8 mouse cellular contexts compared by ENCODE assay signal in the genomic region with DNA sequence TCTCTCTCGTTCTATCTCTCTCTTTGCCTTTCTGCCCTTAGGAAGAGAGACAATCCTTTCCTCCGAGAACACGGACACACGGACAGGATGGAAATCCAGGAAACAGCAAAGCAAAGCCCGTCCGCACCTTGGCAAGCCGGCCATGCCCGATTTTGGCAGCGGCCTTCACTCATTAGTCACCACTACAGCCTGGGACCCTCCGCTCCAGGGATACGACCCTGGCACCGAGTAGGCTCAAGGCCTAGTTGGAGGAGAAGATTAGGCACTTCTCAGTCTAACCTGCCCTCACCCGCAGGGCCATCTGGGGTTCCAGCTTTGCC. TPM values are rescaled to one million over a fixed set of nuclear protein-coding genes. Genes with fewer than 3 reads are reported as not detected.
A peak's percentile ranks its signal among the peaks of the same experiment; 100 is the strongest.
DNase-seq lines count a peak whose midpoint lies in the region; ATAC-seq and TF ChIP-seq lines count a peak whose summit lies in the region.
"Had no signal": no experiment of that assay in that cellular context is flagged by ENCODE, and none has a peak within 500 bp of the region (broad histone marks: within the 10 kb centered on the region; RNA-seq: fewer than 3 reads in every experiment).

No protein-coding gene starts in this region.

- H3K9ac ChIP-seq in embryonic facial prominence, embryonic 12.5 days = peak overlapping the region; percentile 99
- H3K9ac ChIP-seq in hindbrain, embryonic 13.5 days = peak overlapping the region; percentile 98
- H3K9ac ChIP-seq in midbrain, embryonic 13.5 days (replicated peaks) = peak overlapping the region; percentile 98

- H3K27me3 ChIP-seq in embryonic facial prominence, embryonic 12.5 days = no peaks in the 10 kb centered on the region
- no peaks in the 10 kb centered on the region for H3K27me3 ChIP-seq in hindbrain, embryonic 13.5 days
- H3K27me3 ChIP-seq in midbrain, embryonic 13.5 days = no peaks in the 10 kb centered on the region

- WGBS in embryonic facial prominence, embryonic 12.5 days = 1% methylated on average over 13 of the region's 13 CpGs
- WGBS in hindbrain, embryonic 13.5 days = under 1% methylated on average over 13 of the region's 13 CpGs
- under 1% methylated on average over 13 of the region's 13 CpGs for WGBS in midbrain, embryonic 13.5 days

- no peak for TF ChIP-seq CTCF in layer of hippocampus, adult 2 months (conservative IDR thresholded peaks at IDR 0.05)

- peak overlapping the region; percentile 83 for H3K4me3 ChIP-seq in layer of hippocampus, adult 2 months
- H3K4me3 ChIP-seq in embryonic facial prominence, embryonic 12.5 days = peak overlapping the region; percentile 98
- peak overlapping the region; percentile 96 for H3K4me3 ChIP-seq in hindbrain, embryonic 13.5 days
- peak overlapping the region; percentile 98 for H3K4me3 ChIP-seq in midbrain, embryonic 13.5 days (replicated peaks)

- H3K27ac ChIP-seq in layer of hippocampus, adult 2 months = peak overlapping the region; percentile 82
- peak overlapping the region; percentile 97 for H3K27ac ChIP-seq in embryonic facial prominence, embryonic 12.5 days
- H3K27ac ChIP-seq in hindbrain, embryonic 13.5 days = peak overlapping the region; percentile 95
- H3K27ac ChIP-seq in midbrain, embryonic 13.5 days = peak overlapping the region; percentile 91

- peaks cover 64% of the 10 kb centered on the region for H3K4me1 ChIP-seq in embryonic facial prominence, embryonic 12.5 days
- H3K4me1 ChIP-seq in hindbrain, embryonic 13.5 days (replicated peaks) = peaks cover 52% of the 10 kb centered on the region
- peaks cover 58% of the 10 kb centered on the region for H3K4me1 ChIP-seq in midbrain, embryonic 13.5 days (replicated peaks)

- no peaks in the 10 kb centered on the region for H3K9me3 ChIP-seq in embryonic facial prominence, embryonic 12.5 days
- no peaks in the 10 kb centered on the region for H3K9me3 ChIP-seq in hindbrain, embryonic 13.5 days
- H3K9me3 ChIP-seq in midbrain, embryonic 13.5 days = no peaks in the 10 kb centered on the region

- H3K4me2 ChIP-seq in embryonic facial prominence, embryonic 12.5 days (replicated peaks) = peak overlapping the region; percentile 62
- peak overlapping the region; percentile 71 for H3K4me2 ChIP-seq in hindbrain, embryonic 13.5 days
- H3K4me2 ChIP-seq in midbrain, embryonic 13.5 days (replicated peaks) = peak overlapping the region; percentile 82

- ATAC-seq in embryonic facial prominence, embryonic 12.5 days (ENCODE audit: insufficient number of reproducible peaks, insufficient read depth, low FRiP score, low TSS enrichment) = no peak
- ATAC-seq in hindbrain, embryonic 13.5 days (ENCODE audit: low FRiP score) = 0 out of 2 replicates have a peak, but pooled peaks have one; percentile 25
- peak; percentile 12 for ATAC-seq in midbrain, embryonic 13.5 days
- no peak for ATAC-seq in megakaryocyte progenitor cell, adult 5-6 weeks (replicated peaks; ENCODE audit: poor library complexity)

- DNase-seq in layer of hippocampus, adult 2 months (ENCODE audit: low spot score in 2 of 2) = no peak
- no peak for DNase-seq in layer of hippocampus, adult 18-20 months (ENCODE audit: low spot score in 2 of 2)
- DNase-seq in spleen, postnatal 36 days (ENCODE audit: low spot score in 2 of 2) = no peak

- H3K36me3 ChIP-seq in embryonic facial prominence, embryonic 12.5 days = peaks cover 25% of the 10 kb centered on the region; the same call in 1 of the 2 replicates
- H3K36me3 ChIP-seq in hindbrain, embryonic 13.5 days = peaks cover 21% of the 10 kb centered on the region
- peaks cover 31% of the 10 kb centered on the region for H3K36me3 ChIP-seq in midbrain, embryonic 13.5 days

RNA-seq across cellular contexts. Expression of gene Ptk7, which starts 0.9 kb away (rescaled TPM):
- total RNA-seq in layer of hippocampus, adult 2 months (2021) = 1 to 10 TPM; 8.5 to 8.8 TPM
- total RNA-seq in layer of hippocampus, adult 18-20 months (2021) = 1 to 10 TPM; 8.0 to 9.0 TPM
- 130 and 134 TPM in 2 replicates for polyA plus RNA-seq in embryonic facial prominence, embryonic 12.5 days (2016; fragmentation: Nextera tagmentation; extraction: Ambion mirVana)
- 39.9 and 40.7 TPM in 2 replicates for polyA plus RNA-seq in hindbrain, embryonic 13.5 days (2015; fragmentation: Nextera tagmentation; extraction: Ambion mirVana)
- 33.4 and 37.5 TPM in 2 replicates for polyA plus RNA-seq in midbrain, embryonic 13.5 days (2015; fragmentation: Nextera tagmentation; extraction: Ambion mirVana)
- total RNA-seq in megakaryocyte progenitor cell, adult 5-6 weeks (2015) = 1.4 and 2.0 TPM in 2 replicates
- 3.0 and 3.6 TPM in 2 replicates for total RNA-seq in megakaryocyte progenitor cell, adult 5-6 weeks (2017)
- total RNA-seq: neutrophil, adult 5-6 weeks had no signal

RNA-seq across cellular contexts. Expression of gene Klc4, which starts 17.4 kb away (rescaled TPM):
- 10 to 100 TPM; 19.0 to 20.1 TPM for total RNA-seq in layer of hippocampus, adult 2 months (2021)
- 10 to 100 TPM; 22.4 to 22.6 TPM for total RNA-seq in layer of hippocampus, adult 18-20 months (2021)
- 28.5 and 29.8 TPM in 2 replicates for polyA plus RNA-seq in embryonic facial prominence, embryonic 12.5 days (2016; fragmentation: Nextera tagmentation; extraction: Ambion mirVana)
- polyA plus RNA-seq in hindbrain, embryonic 13.5 days (2015; fragmentation: Nextera tagmentation; extraction: Ambion mirVana) = 45.1 and 45.9 TPM in 2 replicates
- polyA plus RNA-seq in midbrain, embryonic 13.5 days (2015; fragmentation: Nextera tagmentation; extraction: Ambion mirVana) = 49.1 and 54.1 TPM in 2 replicates
- total RNA-seq in megakaryocyte progenitor cell, adult 5-6 weeks (2015) = 1.9 and 2.9 TPM in 2 replicates
- total RNA-seq in megakaryocyte progenitor cell, adult 5-6 weeks (2017) = 7.5 and 9.5 TPM in 2 replicates

RNA-seq across cellular contexts. Expression of gene Mrpl2, which starts 17.6 kb away (rescaled TPM):
- total RNA-seq in layer of hippocampus, adult 2 months (2021) = 10 to 100 TPM; 52.2 to 53.5 TPM
- total RNA-seq in layer of hippocampus, adult 18-20 months (2021) = 10 to 100 TPM; 53.1 to 60.7 TPM
- polyA plus RNA-seq in embryonic facial prominence, embryonic 12.5 days (2016; fragmentation: Nextera tagmentation; extraction: Ambion mirVana) = 98.1 and 102 TPM in 2 replicates
- 73.5 and 75.6 TPM in 2 replicates for polyA plus RNA-seq in hindbrain, embryonic 13.5 days (2015; fragmentation: Nextera tagmentation; extraction: Ambion mirVana)
- 75.1 and 89.5 TPM in 2 replicates for polyA plus RNA-seq in midbrain, embryonic 13.5 days (2015; fragmentation: Nextera tagmentation; extraction: Ambion mirVana)
- total RNA-seq in megakaryocyte progenitor cell, adult 5-6 weeks (2015) = 80.1 and 101 TPM in 2 replicates
- total RNA-seq in megakaryocyte progenitor cell, adult 5-6 weeks (2017) = 75.5 and 84.7 TPM in 2 replicates

RNA-seq across cellular contexts. Expression of gene Cul7, which starts 21.7 kb away (rescaled TPM):
- 10 to 100 TPM; 19.1 to 20.4 TPM for total RNA-seq in layer of hippocampus, adult 2 months (2021)
- 10 to 100 TPM; 18.9 to 20.2 TPM for total RNA-seq in layer of hippocampus, adult 18-20 months (2021)
- 57.3 and 61.1 TPM in 2 replicates for polyA plus RNA-seq in embryonic facial prominence, embryonic 12.5 days (2016; fragmentation: Nextera tagmentation; extraction: Ambion mirVana)
- polyA plus RNA-seq in hindbrain, embryonic 13.5 days (2015; fragmentation: Nextera tagmentation; extraction: Ambion mirVana) = 40.0 and 41.2 TPM in 2 replicates
- polyA plus RNA-seq in midbrain, embryonic 13.5 days (2015; fragmentation: Nextera tagmentation; extraction: Ambion mirVana) = 41.6 and 46.3 TPM in 2 replicates
- total RNA-seq in megakaryocyte progenitor cell, adult 5-6 weeks (2015) = 7.3 and 7.6 TPM in 2 replicates
- 9.1 and 14.3 TPM in 2 replicates for total RNA-seq in megakaryocyte progenitor cell, adult 5-6 weeks (2017)

RNA-seq across cellular contexts. Expression of gene Rrp36, which starts 45.7 kb away (rescaled TPM):
- total RNA-seq in layer of hippocampus, adult 2 months (2021) = 10 to 100 TPM; 15.8 to 16.8 TPM
- total RNA-seq in layer of hippocampus, adult 18-20 months (2021) = 10 to 100 TPM; 17.2 to 19.7 TPM
- 62.6 and 67.6 TPM in 2 replicates for polyA plus RNA-seq in embryonic facial prominence, embryonic 12.5 days (2016; fragmentation: Nextera tagmentation; extraction: Ambion mirVana)
- polyA plus RNA-seq in hindbrain, embryonic 13.5 days (2015; fragmentation: Nextera tagmentation; extraction: Ambion mirVana) = 52.3 and 56.2 TPM in 2 replicates
- 48.1 and 49.9 TPM in 2 replicates for polyA plus RNA-seq in midbrain, embryonic 13.5 days (2015; fragmentation: Nextera tagmentation; extraction: Ambion mirVana)
- total RNA-seq in megakaryocyte progenitor cell, adult 5-6 weeks (2015) = 12.4 and 13.6 TPM in 2 replicates
- 70.4 and 89.7 TPM in 2 replicates for total RNA-seq in megakaryocyte progenitor cell, adult 5-6 weeks (2017)

Comparison
In these comparisons a context has a peak if more than half of its experiments do, and no peak if none do; other contexts are left out.
1. ATAC-seq: peak in hindbrain, embryonic 13.5 days (single experiment) and midbrain, embryonic 13.5 days (single experiment); none in embryonic facial prominence, embryonic 12.5 days (single experiment) and megakaryocyte progenitor cell, adult 5-6 weeks (single experiment).
2. Peak in every context shown above with its lines, with median percentiles within 50 percentile points of each other: H3K27ac ChIP-seq, H3K4me3 ChIP-seq, H3K4me2 ChIP-seq and H3K9ac ChIP-seq.